In genomic region chr9:44325768-44326370, GRCm38 (mm10) we compare ENCODE assay signal across 7 mouse cellular contexts. TPM values are rescaled to one million over a fixed set of nuclear protein-coding genes. Genes with fewer than 3 reads are reported as not detected.
DNase-seq lines count a peak whose midpoint lies in the region; ATAC-seq and TF ChIP-seq lines count a peak whose summit lies in the region.

Gene Dpagt1, plus strand, starts transcription at chr9:44326019.

- peak within 1 kb of the TSS; percentile 61 for H3K4me2 ChIP-seq in limb, embryonic 11.5 days (ENCODE audit: low read depth, severe bottlenecking)

- no peaks in the 10 kb centered on the region for H3K9me3 ChIP-seq in forebrain, embryonic 10.5 days
- H3K9me3 ChIP-seq in limb, embryonic 11.5 days (ENCODE audit: control insufficient read depth, low read length), result no peaks in the 10 kb centered on the region

- H3K4me1 ChIP-seq in forebrain, embryonic 10.5 days, result peaks cover 31% of the 10 kb centered on the region
- H3K4me1 ChIP-seq in limb, embryonic 11.5 days (ENCODE audit: control insufficient read depth, insufficient read depth, low read length), result peaks cover 8% of the 10 kb centered on the region
- H3K4me1 ChIP-seq in olfactory bulb, adult 2 months (ENCODE audit: control insufficient read depth, insufficient read depth, low read length), result peaks cover 8% of the 10 kb centered on the region

- WGBS in forebrain, embryonic 10.5 days, result 7% methylated on average over 12 of the region's 12 CpGs
- WGBS in limb, embryonic 11.5 days, result 7% methylated on average over 12 of the region's 12 CpGs
- WGBS in olfactory bulb, adult 2 months, result 2% methylated on average over 12 of the region's 12 CpGs

- H3K4me3 ChIP-seq in forebrain, embryonic 10.5 days, result peak within 1 kb of the TSS; percentile 74
- H3K4me3 ChIP-seq in limb, embryonic 11.5 days (ENCODE audit: low read depth, low read length), result peak within 1 kb of the TSS; percentile 58
- H3K4me3 ChIP-seq in olfactory bulb, adult 2 months (ENCODE audit: insufficient read depth, low read depth, low read length), result peak within 1 kb of the TSS; percentile 78

- H3K9ac ChIP-seq in limb, embryonic 11.5 days (ENCODE audit: low read length), result peak within 1 kb of the TSS; percentile 70

- ATAC-seq in limb, embryonic 11.5 days (ENCODE audit: insufficient number of reproducible peaks, low FRiP score, low TSS enrichment, low read depth), result no peak

- H3K27ac ChIP-seq in forebrain, embryonic 10.5 days, result peak within 1 kb of the TSS; percentile 96
- H3K27ac ChIP-seq in limb, embryonic 11.5 days (replicated peaks; ENCODE audit: low read depth, low read length), result peak within 1 kb of the TSS; percentile 70
- H3K27ac ChIP-seq in olfactory bulb, adult 2 months (ENCODE audit: insufficient read depth, low read depth, low read length), result peak within 1 kb of the TSS; percentile 84

- H3K36me3 ChIP-seq in forebrain, embryonic 10.5 days (replicated peaks), result peaks cover 31% of the 10 kb centered on the region
- H3K36me3 ChIP-seq in limb, embryonic 11.5 days (ENCODE audit: control insufficient read depth, insufficient read depth, low read length), result peaks cover 4% of the 10 kb centered on the region; the same call in 1 of the 2 replicates

- no peak for DNase-seq in thymus, postnatal 0 days (ENCODE audit: low spot score)
- DNase-seq in thymus, postnatal 14 days, result no peak
- no peak for DNase-seq in forebrain, embryonic 10.5 days (ENCODE audit: extremely low spot score, low spot score)
- no peak for DNase-seq in heart, postnatal 4 days
- DNase-seq in limb, embryonic 11.5 days (ENCODE audit: low spot score), result no peak
- DNase-seq in right cerebral cortex, postnatal 14 days, result no peak

- no peak for TF ChIP-seq POLR2A in olfactory bulb, adult 2 months (IDR thresholded peaks at IDR 0.05; ENCODE audit: insufficient read depth, low read depth, low read length)

- H3K27me3 ChIP-seq in forebrain, embryonic 10.5 days (ENCODE audit: poor library complexity, severe bottlenecking), result no peaks in the 10 kb centered on the region
- no peaks in the 10 kb centered on the region for H3K27me3 ChIP-seq in limb, embryonic 11.5 days (ENCODE audit: control insufficient read depth, insufficient read depth, low read length)

- TF ChIP-seq CTCF in olfactory bulb, adult 2 months (IDR thresholded peaks at IDR 0.05; ENCODE audit: insufficient read depth, low read depth, low read length), result no peak

RNA-seq across cellular contexts. Expression of gene Dpagt1, which starts in this region (rescaled TPM):
- 25.7 and 25.8 TPM in 2 replicates for polyA plus RNA-seq in thymus, postnatal 0 days (2015; fragmentation: Nextera tagmentation; extraction: Ambion mirVana)
- 48.0 and 49.3 TPM in 2 replicates for polyA plus RNA-seq in forebrain, embryonic 10.5 days (2016; fragmentation: Nextera tagmentation; extraction: Ambion mirVana)
- 10 to 100 TPM; 24.1 to 25.0 TPM for total RNA-seq in heart, postnatal 4 days (2021)
- polyA plus RNA-seq in limb, embryonic 11.5 days (2014; fragmentation: Nextera tagmentation; extraction: Ambion mirVana), result 52.3 and 55.8 TPM in 2 replicates
- 150 TPM in 1 of 2 replicates, not detected in the other for polyA plus RNA-seq in olfactory bulb, adult 2 months (2012; ENCODE audit: insufficient read depth, insufficient read length, low replicate concordance, missing spikeins)
